Mouse (Mus musculus): ENCODE results near the gene Unc13a.

DNA sequence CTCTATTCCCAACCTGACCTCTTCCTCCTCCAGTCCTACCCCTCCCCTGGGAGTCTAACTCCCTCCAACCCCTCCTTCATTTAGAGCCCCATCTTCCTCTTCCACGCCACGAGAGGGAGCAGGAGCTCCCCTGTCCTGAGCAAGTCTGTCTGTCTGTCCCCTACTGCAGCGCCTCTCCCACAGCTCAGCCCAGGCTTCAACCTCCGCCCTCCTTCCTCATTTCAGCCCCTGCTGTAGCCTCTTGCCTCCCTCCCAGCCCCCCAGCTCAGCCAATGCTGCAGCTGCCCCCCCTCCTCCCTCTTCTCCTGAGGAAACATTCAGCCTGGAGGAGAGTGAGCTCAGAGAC lies 30.5 kb upstream of the Unc13a start:
- TF ChIP-seq CTCF (IDR thresholded peaks at IDR 0.05; ENCODE audit: control insufficient read depth, insufficient read depth, insufficient read length) (no peak), MAX (IDR thresholded peaks at IDR 0.05) (no peak), MYOD1 (IDR thresholded peaks at IDR 0.05; ENCODE audit: control insufficient read depth, insufficient read length, low read depth) (no peak)
